Mouse (Mus musculus) heart, adult 2 months (tissue): ENCODE measurements around the gene Spg11. TPM values are rescaled to one million over a fixed set of nuclear protein-coding genes. Genes with fewer than 3 reads are reported as not detected.

Source experiments
- DNase-seq, 2 experiments: peaks; one replicate each; pipeline ENCODE4 v3.0.0; 2021
- H3K27ac ChIP-seq: fragments of 200-600 bp; 2 replicates; pipeline ENCODE4 v1.8.1; 2022
- H3K27me3 ChIP-seq: fragments of 200-500 bp; 2 replicates; pipeline ENCODE4 v1.6.1; 2012; ENCODE audit warnings: mild to moderate bottlenecking, low read length, inconsistent platforms, mixed read lengths; ENCODE audit not compliant: control insufficient read depth, insufficient read depth
- H3K36me3 ChIP-seq: fragments of 200-500 bp; 2 replicates; pipeline ENCODE4 v1.6.1; 2012; ENCODE audit warnings: low read length, inconsistent platforms; ENCODE audit not compliant: control insufficient read depth, insufficient read depth
- H3K4me1 ChIP-seq: fragments of 200-500 bp; 2 replicates; pipeline ENCODE4 v1.6.1; 2011; ENCODE audit warnings: low read length; ENCODE audit not compliant: control insufficient read depth, insufficient read depth
- H3K4me3 ChIP-seq: fragments of 200-600 bp; 2 replicates; pipeline ENCODE4 v1.8.1; 2022
- H3K79me2 ChIP-seq: fragments of 200-500 bp; replicated peaks from 2 replicates; pipeline ENCODE4 v1.6.1; 2012; ENCODE audit warnings: mild to moderate bottlenecking, inconsistent platforms, low read length, moderate library complexity, mixed read lengths; ENCODE audit not compliant: control insufficient read depth, insufficient read depth
- H3K9ac ChIP-seq: fragments of 200-500 bp; 2 replicates; pipeline ENCODE4 v1.6.1; 2012; ENCODE audit warnings: low read depth, mild to moderate bottlenecking, control low read depth, inconsistent platforms, low read length, mixed read lengths
- CTCF ChIP-seq: fragments of 200-600 bp; IDR thresholded peaks from 2 replicates; pipeline ENCODE4 v1.8.1; 2022; ENCODE audit warnings: antibody characterized with exemption, mild to moderate bottlenecking, moderate library complexity
- EP300 ChIP-seq: fragments of 200-500 bp; IDR thresholded peaks from 2 replicates; pipeline ENCODE4 v1.6.1; 2011; ENCODE audit warnings: low read depth, low read length, control low read depth; ENCODE audit not compliant: insufficient read depth
- POLR2A ChIP-seq: fragments of 200-500 bp; IDR thresholded peaks from 2 replicates; pipeline ENCODE4 v1.6.1; 2011; ENCODE audit warnings: mild to moderate bottlenecking, low read depth, low read length, control low read depth; ENCODE audit not compliant: insufficient read depth
- WGBS: fragments of 180-500 bp; shearing (Covaris S2); methylation state at CpG from one replicate; pipeline ENCODE4 v1.1.7; 2018; 5-methylcytosine and 5-hydroxymethylcytosine counted together
- intact Hi-C: fragments of 180-260 bp; cut with DNase I; formaldehyde crosslinking; loops from one replicate; pipeline ENCODE4 v1.15.1; 2025
- polyA plus RNA-seq: library from polyadenylated mRNA; depleted of rRNA; stranded (reverse); fragments of >200 nt; gene quantifications from 2 replicates; pipeline ENCODE4 v1.2.3, GENCODE M21; 2012
- total RNA-seq, 2 experiments: library from RNA; stranded (reverse); gene quantifications; 2 replicates each; pipeline ENCODE4 v1.2.3; 2021

The Spg11 gene
- total and polyA plus RNA-seq, 3 experiments: 3.8 to 11.3 (median 10.8) TPM

- H3K36me3 ChIP-seq: peaks cover 23% of the 10 kb centered on the region
- TF ChIP-seq EP300 (peak; percentile 52; the same call in 1 of the 2 replicates), POLR2A (peak; percentile 43; the same call in 1 of the 2 replicates), CTCF (no peak)
- 28% methylated on average over 18 of the region's 18 CpGs for WGBS
- H3K27me3 ChIP-seq: no peaks in the 10 kb centered on the region
- peak overlapping the region; percentile 79 for H3K4me3 ChIP-seq
- H3K79me2 ChIP-seq: peaks cover 2% of the 10 kb centered on the region
- H3K9ac ChIP-seq: peak overlapping the region; percentile 87
- peak; percentile 73 to 86 for DNase-seq
- peak overlapping the region; percentile 96 for H3K27ac ChIP-seq
- peaks cover 8% of the 10 kb centered on the region for H3K4me1 ChIP-seq
- intact Hi-C loops: loop anchor here (1.0 kb wide), 1 partner anchor 30 kb away; the partner anchor contains the start of gene Spg11
These were observed 30.2 kb upstream of the Spg11 start for GRCm38 (mm10) chr2:122148242-122148917.

DNA sequence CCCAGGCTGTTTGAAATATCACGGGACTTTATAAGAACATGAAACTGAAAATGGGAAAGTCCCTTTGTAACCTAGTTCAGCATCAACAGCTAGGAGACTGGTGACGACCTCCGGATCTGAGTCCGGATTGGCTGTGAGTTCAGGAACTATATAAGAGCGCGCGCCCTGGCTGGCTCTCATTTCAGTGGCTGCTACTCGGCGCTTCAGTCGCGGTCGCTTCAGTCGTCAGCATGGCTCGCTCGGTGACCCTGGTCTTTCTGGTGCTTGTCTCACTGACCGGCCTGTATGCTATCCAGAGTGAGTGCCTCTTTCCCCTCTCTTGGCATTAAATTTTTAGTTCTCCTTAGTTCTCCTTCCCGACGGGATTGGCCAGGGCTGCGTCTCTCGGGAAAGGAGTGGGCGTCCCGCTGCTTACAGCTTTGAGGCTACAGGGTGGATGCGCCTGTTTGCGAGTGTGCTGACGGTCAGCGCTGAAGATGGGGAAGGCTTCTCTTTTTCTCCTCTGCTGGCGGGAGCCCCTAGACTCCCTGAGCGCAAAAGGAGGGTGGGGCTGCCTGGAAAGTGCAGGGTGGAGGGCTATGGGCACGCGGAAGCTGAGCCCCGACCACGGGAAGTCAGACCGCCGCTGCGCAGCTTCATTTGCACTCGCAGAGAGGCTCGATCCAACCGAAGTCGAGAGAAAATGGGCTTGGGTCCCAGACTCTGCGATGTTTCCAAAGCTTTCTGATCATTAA is 29.5 kb upstream of the Spg11 start, which contains the start of gene B2m:
B2m (plus strand) TSS at position 179 of the 734 bp plus-strand sequence.
- under 1% methylated on average over 40 of the region's 40 CpGs for WGBS
- intact Hi-C loops: loop anchor here (1.0 kb wide), 1 partner anchor 29 kb away; the partner anchor contains the start of gene Spg11

DNA sequence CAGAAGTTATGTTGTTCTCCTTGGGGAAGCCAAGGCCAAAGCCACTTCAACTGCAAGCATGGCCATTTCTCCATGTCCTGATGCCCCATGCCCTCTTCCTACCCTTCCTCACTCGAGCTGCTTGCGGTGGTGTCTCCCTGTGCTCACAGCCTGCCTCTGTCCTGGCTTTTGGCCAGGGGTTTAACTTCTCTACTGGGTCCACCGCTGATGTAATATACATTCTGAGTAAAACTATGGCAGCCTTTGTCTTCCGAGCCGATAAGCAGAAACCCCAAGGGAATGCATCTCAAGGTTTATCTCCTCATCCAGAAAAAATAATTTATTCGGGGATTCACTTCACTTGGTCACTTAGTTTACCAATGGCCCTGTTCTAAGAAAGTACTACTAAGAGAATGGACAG is 28.5 kb upstream of the Spg11 start:
- H3K4me1 ChIP-seq: peaks cover 8% of the 10 kb centered on the region
- H3K27ac ChIP-seq: peak overlapping the region; percentile 96
- WGBS: 25% methylated on average over 6 of the region's 6 CpGs
- H3K4me3 ChIP-seq: peak overlapping the region; percentile 79
- H3K27me3 ChIP-seq: no peaks in the 10 kb centered on the region
- peaks cover 18% of the 10 kb centered on the region for H3K36me3 ChIP-seq
- peak; percentile 46 to 51 for DNase-seq
- H3K9ac ChIP-seq: no peak overlapping the region
- TF ChIP-seq CTCF (no peak), EP300 (no peak), POLR2A (no peak)
- intact Hi-C loops: no loop called here
- no peaks in the 10 kb centered on the region; the same call in 1 of the 2 replicates for H3K79me2 ChIP-seq

More for the DNA sequence above, 29.5 kb upstream of the Spg11 start, which contains the start of gene B2m:
- peaks cover 2% of the 10 kb centered on the region for H3K79me2 ChIP-seq
- peak within 1 kb of the TSS; percentile 96 for H3K27ac ChIP-seq
- DNase-seq: peak; percentile 94 to 95
- TF ChIP-seq CTCF (no peak), EP300 (peak; percentile 90), POLR2A (peak; percentile 100)
- peak within 1 kb of the TSS; percentile 79 for H3K4me3 ChIP-seq
- H3K9ac ChIP-seq: peak within 1 kb of the TSS; percentile 87
- peaks cover 8% of the 10 kb centered on the region for H3K4me1 ChIP-seq
- H3K36me3 ChIP-seq: peaks cover 21% of the 10 kb centered on the region
- no peaks in the 10 kb centered on the region for H3K27me3 ChIP-seq

- no peaks in the 10 kb centered on the region for H3K27me3 ChIP-seq
- peaks cover 5% of the 10 kb centered on the region for H3K4me1 ChIP-seq
- WGBS: 69% methylated on average over 4 of the region's 4 CpGs
- H3K36me3 ChIP-seq: peaks cover 9% of the 10 kb centered on the region
- no peak overlapping the region for H3K4me3 ChIP-seq
- no peak for TF ChIP-seq EP300
- TF ChIP-seq CTCF: no peak
- TF ChIP-seq POLR2A: no peak
- no peaks in the 10 kb centered on the region; the same call in 1 of the 2 replicates for H3K79me2 ChIP-seq
- H3K9ac ChIP-seq: no peak overlapping the region
- no peak overlapping the region for H3K27ac ChIP-seq
- DNase-seq: no peak
- intact Hi-C loops: no loop called here
These were observed 27.6 kb upstream of the Spg11 start for GRCm38 (mm10) chr2:122145756-122146155.

- WGBS: 85% methylated on average over 3 of the region's 3 CpGs
These were observed 24.9 kb upstream of the Spg11 start for GRCm38 (mm10) chr2:122143111-122143510.

More at GRCm38 (mm10) chr2:122143111-122143510, 24.9 kb upstream of the Spg11 start:
- H3K27me3 ChIP-seq: no peaks in the 10 kb centered on the region
- peaks cover 1% of the 10 kb centered on the region for H3K4me1 ChIP-seq
- TF ChIP-seq EP300 (no peak), POLR2A (no peak), CTCF (no peak)
- no peaks in the 10 kb centered on the region for H3K79me2 ChIP-seq
- H3K36me3 ChIP-seq: no peaks in the 10 kb centered on the region
- no peak overlapping the region for H3K4me3 ChIP-seq
- intact Hi-C loops: no loop called here
- H3K27ac ChIP-seq: no peak overlapping the region
- DNase-seq: no peak
- no peak overlapping the region for H3K9ac ChIP-seq
